Mouse (Mus musculus): Measurements from ENCODE around the gene Sorbs1.

The Sorbs1 gene

DNA sequence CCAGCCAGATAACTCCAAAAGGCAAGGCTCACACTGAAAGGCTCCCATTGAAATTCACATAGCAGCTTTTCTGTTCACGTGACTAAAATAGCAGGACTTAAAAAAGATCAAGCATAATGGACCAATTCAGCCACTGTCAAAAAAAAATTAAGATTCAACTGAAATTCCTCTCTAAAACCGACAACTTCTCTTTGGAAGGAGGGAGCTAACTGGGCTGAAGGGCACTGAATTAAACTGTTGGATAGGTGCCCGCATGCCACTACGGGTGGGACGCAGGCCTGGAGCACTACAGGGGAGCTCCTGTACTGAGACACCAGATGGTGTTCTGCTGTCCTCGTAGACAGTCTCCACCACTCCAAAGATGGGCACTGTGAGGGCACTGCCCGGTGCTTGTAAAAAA lies 165.4 kb downstream of the Sorbs1 start:
- DNase-seq (ENCODE audit: low read depth, low spot score): no peak

DNA sequence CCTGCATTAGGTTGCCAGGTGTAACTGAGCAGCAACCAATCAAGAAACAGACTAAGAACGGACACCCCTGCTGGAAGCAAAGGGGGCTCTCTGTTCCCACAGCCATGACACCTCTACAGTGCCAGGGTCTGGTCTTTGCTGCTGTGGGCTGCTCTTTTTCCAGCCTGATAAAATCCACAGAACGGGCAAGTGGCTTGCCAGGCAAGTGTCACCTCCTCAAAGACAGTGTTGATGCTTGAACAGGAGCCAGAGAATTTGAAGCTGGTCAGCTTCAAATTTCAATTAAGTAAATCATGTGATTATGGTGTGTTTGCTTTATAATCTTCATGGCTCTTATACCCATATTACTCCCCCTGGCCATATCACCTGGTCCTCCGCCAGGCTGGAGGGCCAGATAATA lies 166.7 kb downstream of the Sorbs1 start:
- no peak for DNase-seq (ENCODE audit: low read depth, low spot score)

DNA sequence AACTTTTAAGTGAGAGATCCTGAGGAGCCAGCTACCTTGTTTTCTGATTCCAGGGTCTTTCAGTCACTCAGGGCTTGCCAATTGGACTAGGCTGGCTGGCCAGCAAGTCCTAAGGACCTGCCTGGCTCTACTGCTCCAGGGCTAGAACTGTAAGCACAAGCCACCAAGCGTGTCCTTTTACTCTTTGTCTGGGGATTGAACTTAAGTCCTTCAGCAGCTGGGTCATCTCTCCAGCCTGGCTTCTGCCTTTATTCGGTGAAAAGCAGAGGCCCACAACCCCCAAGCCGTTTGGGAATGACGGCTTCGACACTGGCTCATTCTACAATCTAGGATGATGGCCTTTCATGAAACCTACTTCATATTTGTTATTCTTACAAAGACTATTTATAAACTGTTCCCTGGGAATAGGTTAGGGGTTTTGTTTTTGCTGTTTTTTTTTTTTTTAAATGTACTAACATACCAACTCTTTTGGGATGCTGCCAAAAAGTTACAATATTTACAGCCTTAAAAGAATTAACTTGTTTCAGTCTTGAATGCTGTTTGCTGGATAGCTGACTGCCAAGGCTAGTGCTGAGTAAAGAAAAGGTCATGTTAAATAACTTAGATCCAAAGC lies 167.2 kb downstream of the Sorbs1 start:
- DNase-seq (ENCODE audit: low read depth, low spot score): no peak

DNA sequence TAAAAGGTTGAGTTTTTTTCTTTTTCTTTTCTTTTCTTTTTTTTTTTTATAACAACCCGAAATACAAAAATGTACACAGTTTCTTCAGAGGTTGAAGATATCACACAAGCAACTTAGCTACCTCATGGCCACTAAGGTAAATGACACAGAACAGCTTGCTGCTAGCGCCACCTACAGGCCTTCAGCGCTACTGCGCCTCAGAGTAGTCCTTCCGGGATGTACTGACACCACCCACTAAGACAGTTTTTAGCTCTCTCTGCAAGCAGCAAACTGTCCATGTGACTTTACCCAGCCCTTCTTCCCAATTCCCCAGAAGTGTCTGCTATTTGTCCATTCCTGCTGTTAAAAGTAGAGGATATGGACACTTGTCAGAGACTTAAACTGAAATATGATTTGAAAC lies 167.9 kb downstream of the Sorbs1 start:
- DNase-seq (ENCODE audit: low read depth, low spot score): peak; percentile 89

DNA sequence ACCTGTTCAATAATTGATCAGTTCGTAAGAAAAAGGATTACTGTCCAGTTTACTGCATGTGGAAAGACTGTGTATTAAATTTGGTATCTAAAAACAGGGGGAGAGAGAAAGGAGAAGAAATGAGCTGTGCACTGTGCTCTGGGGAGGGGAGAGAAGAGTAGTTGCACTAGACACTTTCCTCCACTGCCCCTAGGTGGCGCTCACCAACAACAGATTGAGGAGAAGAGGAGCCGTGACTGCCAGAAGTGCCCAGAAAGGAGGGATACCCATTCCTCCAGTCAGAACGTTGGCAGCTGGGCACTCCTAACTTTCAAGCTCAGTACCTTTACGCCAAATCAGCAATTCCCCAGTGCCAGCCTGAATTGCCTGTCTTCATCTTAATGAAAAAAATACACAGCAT lies 170.6 kb downstream of the Sorbs1 start:
- peak; percentile 74 for DNase-seq (ENCODE audit: low read depth, low spot score)

DNA sequence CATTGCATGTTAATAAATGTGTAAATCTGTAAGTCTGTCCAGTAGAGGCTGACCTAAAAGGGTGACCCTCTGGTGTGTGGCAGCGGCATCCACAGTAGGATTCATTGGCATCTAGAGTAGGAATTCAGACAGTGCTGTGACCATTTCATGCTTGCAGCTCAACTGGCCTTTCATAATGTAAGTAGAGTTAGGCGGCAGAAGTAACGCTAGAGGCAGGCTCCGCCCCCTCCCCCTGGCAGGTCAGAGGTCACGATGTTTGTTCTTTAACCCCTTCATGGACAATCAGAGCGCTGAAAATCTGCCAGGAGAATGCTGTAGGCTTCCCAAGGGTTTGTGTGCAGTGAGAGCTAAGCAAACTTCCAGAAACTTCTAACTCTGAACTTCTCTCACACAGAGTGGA lies 172.4 kb downstream of the Sorbs1 start:
- DNase-seq (ENCODE audit: low read depth, low spot score): peak; percentile 46

DNA sequence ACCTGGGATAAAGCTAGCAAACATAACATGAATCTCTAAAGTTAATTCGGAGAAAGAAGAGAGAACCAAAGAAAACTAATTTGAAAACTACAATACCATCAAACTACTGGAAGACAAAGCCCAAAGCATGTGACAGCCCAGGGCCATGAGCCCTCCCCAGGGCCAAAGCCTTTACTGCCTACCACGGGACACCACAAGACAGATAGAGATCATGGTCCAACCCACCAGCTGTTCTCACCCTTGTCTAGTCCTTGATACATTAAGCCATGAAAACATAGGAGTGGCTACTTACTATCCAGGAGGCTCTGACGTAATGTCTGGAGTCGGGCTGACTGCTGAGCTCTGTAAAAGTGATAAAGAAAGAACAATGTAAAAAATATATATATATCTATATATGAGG lies 176.9 kb downstream of the Sorbs1 start:
- no peak for DNase-seq (ENCODE audit: low read depth, low spot score)

DNA sequence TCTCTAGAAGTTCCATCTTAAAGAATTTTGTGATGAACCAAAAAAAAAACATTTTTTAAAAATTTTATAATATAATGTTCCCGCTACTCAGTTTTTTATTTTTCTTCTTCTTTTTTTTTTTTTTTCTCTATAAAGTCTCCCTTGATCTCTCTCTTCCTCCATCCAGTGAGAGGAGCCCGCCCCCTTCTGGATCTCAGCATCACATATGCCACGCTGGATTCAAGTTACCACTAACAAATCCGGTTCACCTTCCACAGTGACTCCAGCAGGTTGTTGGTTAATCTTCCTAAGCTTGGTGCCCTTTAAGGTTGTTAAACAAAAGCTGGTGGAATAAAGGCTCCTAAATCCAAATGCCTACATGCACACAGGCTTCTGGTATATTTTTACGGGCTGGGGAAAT lies 179.7 kb downstream of the Sorbs1 start:
- no peak for DNase-seq (ENCODE audit: low read depth, low spot score)

DNA sequence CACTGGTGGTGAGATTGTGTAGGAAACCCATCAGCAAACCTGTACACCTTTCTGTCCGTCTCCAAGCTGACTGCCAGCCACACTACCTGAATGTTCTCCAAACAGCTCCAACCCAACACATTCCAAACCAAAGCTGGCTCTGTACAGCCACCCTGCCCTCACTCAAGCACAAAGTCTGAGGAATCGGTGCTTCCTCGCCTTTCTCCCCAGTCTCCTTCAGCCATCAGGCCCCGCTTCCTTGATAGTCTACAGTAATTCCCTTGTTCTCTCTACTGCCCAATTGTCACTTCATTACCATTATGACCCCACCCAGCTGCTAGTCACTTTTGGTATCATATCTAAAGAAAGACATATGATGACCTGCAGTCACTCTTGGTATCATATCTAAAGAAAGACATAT lies 180.5 kb downstream of the Sorbs1 start:
- DNase-seq (ENCODE audit: low read depth, low spot score): no peak

DNA sequence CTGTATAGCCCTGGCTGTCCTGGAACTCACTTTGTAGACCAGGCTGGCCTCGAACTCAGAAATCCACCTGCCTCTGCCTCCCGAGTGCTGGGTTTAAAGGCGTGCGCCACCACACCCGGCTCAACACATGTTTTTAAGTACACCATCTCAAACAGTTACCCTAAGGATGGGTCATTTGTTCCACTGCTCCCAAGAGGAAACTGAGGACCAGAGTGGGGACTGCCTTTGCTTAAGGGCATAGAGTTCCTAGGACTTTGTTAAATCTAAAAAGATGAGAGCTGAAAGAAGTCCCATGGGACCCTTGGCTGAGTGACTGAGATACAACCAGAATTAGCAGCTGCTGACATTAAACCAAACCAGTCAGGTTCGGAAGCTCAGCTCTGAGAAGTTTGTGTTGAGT lies 181.3 kb downstream of the Sorbs1 start:
- no peak for DNase-seq (ENCODE audit: low read depth, low spot score)

DNA sequence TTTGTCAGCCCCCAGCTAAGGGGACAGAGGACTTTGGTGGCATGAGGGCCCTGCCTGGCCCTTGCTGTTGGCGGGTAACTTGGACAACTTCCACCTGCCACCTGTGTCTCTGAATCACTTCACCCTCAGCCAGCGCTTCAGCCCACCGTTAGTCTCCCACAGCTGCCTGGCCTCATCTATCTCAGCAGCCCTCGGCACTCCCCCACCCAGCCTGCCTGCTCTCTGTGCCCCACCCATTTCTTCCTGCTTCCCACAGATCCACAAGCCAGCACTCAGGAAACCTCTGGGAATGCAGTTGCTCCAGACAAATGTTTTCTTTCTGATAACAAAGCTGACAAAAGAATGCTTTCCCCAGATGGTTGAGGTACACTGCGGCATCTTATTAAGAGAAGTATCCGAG lies 181.7 kb downstream of the Sorbs1 start:
- DNase-seq (ENCODE audit: low read depth, low spot score): peak; percentile 43

DNA sequence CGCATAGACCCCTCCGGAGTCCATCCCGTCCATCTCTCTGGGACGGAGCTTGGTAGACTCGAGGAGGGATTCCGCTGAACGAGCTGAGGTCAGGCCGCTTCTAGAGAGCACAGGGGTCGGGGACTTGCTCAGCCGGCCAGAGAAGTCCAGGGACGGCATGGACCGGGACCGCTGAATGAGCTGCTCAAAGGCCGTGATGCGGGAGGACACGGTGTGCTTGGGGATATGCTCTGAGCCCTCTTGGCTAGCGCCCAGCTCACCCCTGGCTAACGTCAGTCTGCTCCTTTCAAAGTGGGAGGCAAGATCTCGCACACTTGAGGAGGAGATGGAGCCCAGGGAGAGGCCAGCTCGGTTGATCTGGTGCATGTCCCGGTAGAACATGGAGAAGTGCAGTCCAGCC lies 187.5 kb downstream of the Sorbs1 start:
- DNase-seq (ENCODE audit: low read depth, low spot score): no peak

DNA sequence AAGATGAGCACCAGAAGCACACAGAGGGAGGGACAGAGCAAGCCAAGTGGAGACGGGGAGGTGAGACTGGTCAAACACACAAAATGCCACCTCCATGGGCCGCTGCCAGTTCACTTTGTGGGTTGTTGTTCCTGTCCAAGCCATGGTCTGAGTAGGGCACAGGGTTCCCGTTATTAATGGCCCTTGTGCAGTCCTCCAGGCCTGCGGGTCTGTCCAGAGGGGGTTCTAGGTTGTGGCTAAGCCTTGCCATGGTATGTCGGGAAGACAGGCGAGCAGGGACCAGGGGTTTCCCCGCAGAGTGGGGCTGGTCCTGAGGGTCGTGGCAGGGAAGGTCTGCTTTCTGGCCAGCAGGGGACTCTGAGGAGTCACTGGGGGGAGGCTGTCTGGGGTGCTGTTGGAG lies 188.2 kb downstream of the Sorbs1 start:
- no peak for DNase-seq (ENCODE audit: low read depth, low spot score)

DNA sequence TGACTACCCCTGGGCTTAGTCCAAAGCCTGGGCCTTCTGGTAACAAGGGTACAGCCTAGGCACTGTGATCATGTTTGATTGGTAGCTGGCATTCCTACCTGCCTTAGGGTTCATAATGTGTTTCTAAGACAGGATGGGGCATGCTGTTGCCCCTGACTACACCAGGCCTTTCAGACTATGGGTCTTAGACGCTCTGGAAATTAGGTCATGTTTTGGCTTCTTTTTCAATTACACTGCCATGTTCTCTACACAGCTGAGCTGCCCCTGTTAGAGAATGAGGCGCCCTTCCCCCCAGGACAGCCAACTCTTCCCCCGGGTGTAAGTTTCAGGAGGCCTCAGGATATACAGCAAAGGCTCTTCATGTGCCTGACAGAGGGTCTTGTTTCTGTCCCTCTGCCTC lies 191.4 kb downstream of the Sorbs1 start:
- DNase-seq (ENCODE audit: low read depth, low spot score): no peak

DNA sequence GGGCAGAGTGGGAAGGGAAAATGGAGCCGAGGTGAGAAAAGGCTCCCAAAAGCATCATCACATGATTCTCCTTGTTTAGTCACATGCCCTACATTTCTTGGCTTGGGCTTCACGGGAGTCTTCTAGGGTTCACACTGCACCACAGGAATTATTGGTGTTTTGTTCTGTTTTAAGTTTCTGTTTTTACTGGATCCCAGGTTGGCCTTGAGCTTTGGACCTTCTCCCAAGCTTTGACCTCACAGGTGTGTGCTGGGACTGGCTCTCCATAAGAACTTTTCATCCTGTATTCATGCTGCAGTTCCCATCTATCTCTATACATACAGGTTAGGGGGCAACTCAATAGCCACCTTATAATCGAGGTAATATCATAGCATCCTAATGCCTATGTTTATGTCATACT lies 194.4 kb downstream of the Sorbs1 start:
- no peak for DNase-seq (ENCODE audit: low read depth, low spot score)

DNA sequence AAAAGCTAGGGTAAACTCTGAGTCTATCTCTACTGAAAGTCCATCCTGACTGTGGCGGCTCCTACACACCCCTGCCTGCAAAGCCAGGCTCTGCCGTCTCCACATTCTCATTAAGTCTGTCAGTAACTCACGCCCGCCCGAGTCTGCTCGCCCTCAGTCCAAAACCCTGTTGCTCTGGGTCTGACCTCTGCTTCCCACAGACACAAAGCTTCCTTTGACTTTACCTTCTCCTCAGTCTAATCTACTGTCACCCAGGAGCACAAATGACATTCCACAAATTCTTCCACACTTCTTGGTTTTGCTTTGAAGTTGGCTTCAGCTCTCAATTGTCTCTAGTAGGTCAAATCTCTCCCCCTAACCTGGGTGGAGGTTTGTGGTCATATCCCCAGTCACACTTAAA lies 195.1 kb downstream of the Sorbs1 start:
- no peak for DNase-seq (ENCODE audit: low read depth, low spot score)

DNA sequence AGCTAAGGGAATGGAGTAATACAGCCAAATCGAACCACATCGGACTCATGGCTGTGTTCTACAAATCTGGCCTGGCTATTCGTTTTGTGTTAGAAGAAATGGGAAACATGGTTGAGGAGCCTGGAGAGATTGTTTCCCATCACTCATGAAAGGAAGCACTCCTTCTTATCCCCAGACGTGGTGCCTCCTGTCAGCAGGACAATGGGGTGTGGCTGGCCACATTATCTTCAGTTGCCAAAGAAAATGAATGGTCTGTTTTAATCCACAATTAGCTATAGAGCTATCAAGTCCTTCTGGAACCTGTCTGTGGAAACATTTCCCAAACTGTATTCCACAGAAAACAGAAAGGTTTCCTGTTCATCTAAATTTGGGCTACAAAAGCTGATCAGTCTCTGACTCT lies 196.6 kb downstream of the Sorbs1 start:
- DNase-seq (ENCODE audit: low read depth, low spot score): no peak

DNA sequence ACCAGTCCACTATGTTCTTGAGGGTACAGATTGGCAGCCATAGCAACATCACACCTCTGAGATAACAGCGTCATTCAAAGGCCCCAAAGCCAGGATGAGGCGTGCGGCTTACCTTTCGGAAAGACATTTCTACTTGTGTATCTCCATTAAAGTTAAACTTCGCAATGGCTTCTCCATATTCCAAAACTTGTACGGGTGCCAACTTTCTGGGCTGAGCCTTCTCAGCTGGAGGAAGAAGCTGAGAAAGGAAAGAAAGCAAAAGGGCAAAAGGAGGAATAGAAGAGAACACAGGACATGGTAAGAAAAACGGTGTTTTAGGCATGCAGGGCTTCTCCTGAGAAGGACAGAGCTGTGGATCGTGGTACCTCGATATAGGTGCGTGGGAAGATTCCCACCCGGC lies 199.3 kb downstream of the Sorbs1 start:
- DNase-seq (ENCODE audit: low read depth, low spot score): no peak

DNA sequence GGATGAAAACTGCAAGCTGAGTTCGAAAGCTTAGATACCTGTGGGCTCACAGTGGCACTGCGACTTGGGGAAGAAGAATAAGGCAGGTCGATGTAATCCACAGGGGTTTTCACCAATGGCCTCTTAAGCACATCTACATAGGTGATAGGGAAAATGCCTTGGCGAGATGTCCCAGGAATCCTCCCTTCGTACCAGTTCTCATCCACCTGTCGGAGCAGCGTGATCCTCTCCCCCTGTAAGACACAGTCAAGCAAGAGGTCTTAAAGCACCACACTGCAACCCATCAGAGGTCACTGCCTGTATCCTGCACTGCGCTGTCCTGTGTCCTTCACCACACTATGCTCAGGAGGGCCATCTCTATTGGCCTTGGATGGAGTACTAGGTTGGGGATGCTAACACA lies 201.9 kb downstream of the Sorbs1 start:
- DNase-seq (ENCODE audit: low read depth, low spot score): no peak

DNA sequence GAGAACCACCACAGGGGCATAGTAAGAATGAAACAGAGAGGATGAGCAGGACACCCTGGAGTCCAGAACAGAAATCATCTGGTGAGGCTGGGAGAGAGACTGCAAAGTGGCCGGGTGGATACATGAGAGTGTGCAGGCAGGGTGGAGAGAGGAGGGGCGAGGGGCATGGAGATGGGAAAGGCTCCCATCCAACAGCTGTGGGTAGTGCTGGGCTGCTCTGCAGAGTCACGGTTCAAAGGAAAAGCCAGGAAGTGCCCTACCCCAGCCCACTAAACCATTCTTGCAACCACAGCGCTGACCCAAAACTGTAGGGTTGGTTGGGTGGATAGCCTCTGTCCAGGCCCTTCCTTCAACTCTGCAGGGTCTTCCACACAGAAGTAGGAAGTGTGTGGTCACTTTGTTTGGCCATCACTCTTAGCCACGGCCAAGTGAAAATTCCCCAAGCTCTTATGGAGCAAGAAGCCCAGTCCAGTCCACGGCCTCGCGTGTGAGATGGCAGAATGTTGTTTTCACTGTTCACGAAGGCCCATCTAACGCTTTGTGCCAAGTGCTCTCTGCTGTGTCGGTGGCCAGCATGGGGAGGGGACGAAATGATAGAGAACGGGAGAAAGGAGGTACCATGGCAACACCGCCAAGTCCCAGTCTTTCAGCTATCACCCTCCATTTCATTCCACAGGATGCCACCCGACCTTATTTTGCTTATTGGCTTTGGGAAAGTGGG lies 203.0 kb downstream of the Sorbs1 start:
- no peak for DNase-seq (ENCODE audit: low read depth, low spot score)

DNA sequence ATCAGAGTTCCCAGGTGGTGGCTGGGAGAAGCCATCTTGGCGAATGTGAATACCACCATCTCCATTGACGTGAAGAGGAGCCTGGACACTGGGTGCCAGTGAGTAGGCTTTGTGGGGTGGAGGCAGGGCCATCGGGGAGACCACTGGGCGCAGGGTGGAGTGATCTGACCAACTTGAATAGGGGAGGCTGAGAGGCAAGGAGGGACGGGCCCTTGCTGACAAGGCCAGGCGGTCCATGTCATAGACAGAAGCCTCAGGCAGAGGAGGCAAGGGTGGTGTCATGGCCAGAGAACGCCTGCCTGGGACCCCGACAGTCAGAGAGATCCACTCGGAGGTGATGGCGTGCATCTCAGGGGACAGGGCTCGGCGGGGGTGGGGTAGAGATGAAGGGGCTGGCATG lies 203.7 kb downstream of the Sorbs1 start:
- DNase-seq (ENCODE audit: low read depth, low spot score): no peak

DNA sequence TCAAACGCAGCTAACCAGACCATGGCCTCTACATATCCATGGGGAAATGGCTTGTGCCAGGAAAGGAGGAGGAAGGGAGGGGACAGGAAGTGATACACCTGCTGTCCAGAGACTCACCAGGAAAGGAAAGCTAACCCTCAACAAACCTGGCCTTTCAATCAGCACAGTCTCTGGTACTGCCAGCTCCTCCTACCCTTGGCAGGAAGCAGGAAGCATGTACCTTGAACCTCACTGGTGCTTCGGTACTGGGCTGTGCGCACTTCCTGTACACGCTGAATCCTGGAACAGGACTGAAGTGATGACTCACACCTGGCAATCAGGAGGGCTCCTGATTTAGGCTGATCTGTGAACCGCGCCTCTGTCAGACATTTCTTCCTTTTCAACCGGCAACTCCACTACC lies 206.0 kb downstream of the Sorbs1 start:
- DNase-seq (ENCODE audit: low read depth, low spot score): peak; percentile 20

DNA sequence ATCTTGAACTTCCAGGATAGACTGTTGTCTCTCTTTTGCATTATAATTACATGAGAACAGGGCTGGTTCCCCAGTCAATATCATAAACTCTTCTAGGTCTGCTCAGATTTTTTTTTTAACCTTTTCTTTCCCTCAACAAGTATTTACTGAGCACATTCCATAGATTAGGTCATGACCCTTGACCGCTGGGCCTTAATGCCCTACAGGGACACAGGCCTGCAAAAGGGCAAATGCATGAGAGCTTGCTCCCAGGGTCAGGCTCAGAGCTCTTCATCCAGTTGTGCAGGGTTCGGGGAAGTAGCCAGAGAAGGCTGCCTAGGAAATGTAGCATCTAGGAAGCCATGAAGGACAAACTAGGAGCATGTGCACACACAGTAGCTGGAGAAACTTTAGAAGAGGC lies 206.9 kb downstream of the Sorbs1 start:
- DNase-seq (ENCODE audit: low read depth, low spot score): no peak

DNA sequence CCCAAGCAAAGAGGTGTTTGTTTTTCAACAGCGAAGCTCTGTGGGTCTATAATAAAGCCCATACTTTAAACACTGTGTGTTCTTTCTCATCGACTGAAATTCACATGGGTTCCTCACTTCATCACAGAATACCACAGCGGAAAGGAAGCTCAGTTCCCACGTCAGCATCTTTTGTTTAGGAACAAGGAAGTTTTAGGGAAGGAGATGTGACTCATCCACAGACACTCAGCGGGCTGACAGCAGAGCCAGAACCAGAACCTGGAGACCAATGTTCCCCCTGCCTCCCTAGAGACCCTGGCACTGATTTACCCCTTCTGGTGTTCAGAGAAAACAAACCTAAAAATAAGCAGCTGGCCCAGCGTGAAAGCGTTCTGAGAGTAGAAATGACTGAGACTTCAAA lies 208.1 kb downstream of the Sorbs1 start:
- DNase-seq (ENCODE audit: low read depth, low spot score): no peak
